Comparison of ENCODE assay signal across 25 mouse cellular contexts in genomic region chr6:36911586-36911985, GRCm38 (mm10).
DNase-seq lines count a peak whose midpoint lies in the region; ATAC-seq and TF ChIP-seq lines count a peak whose summit lies in the region.
"Had no signal": no experiment of that assay in that cellular context is flagged by ENCODE, and none has a peak within 500 bp of the region (broad histone marks: within the 10 kb centered on the region; RNA-seq: fewer than 3 reads in every experiment).

No protein-coding gene starts in this region.

- WGBS in hindbrain, embryonic 13.5 days = 39% methylated on average over 6 of the region's 6 CpGs
- WGBS in hindbrain, embryonic 16.5 days = 33% methylated on average over 6 of the region's 6 CpGs
- 38% methylated on average over 6 of the region's 6 CpGs for WGBS in hindbrain, embryonic 15.5 days
- 37% methylated on average over 6 of the region's 6 CpGs for WGBS in hindbrain, postnatal 0 days

- DNase-seq in cerebellum, adult 9-10 months = peak; percentile 36
- DNase-seq in cerebellum, adult 8-10 months = no peak
- no peak for DNase-seq in hindbrain, postnatal 0 days (ENCODE audit: low spot score)
- DNase-seq in brain, embryonic 14.5 days (ENCODE audit: low read depth) = peak; percentile 50
- DNase-seq: adrenal gland, adult 8-10 months; adrenal gland, postnatal 14 days; adrenal gland, postnatal 36 days; B cell, adult 2 months; cerebellum, adult 11 months; cerebellum, adult 9-11 months; cerebellum, postnatal 36 days; embryo, embryonic 11 days had no signal

- H3K27me3 ChIP-seq in hindbrain, embryonic 13.5 days = no peaks in the 10 kb centered on the region
- no peaks in the 10 kb centered on the region for H3K27me3 ChIP-seq in hindbrain, embryonic 16.5 days (replicated peaks; ENCODE audit: control insufficient read depth, insufficient read depth, low read length)
- H3K27me3 ChIP-seq in hindbrain, embryonic 15.5 days = no peaks in the 10 kb centered on the region
- no peaks in the 10 kb centered on the region for H3K27me3 ChIP-seq in hindbrain, postnatal 0 days (ENCODE audit: insufficient read depth, low read length)
- H3K27me3 ChIP-seq: CH12.LX; embryonic facial prominence, embryonic 13.5 days; embryonic facial prominence, embryonic 15.5 days; forebrain, embryonic 13.5 days had no signal

- no peak overlapping the region for H3K4me2 ChIP-seq in hindbrain, embryonic 13.5 days
- H3K4me2 ChIP-seq in hindbrain, embryonic 16.5 days (ENCODE audit: low read length) = no peak overlapping the region
- no peak overlapping the region for H3K4me2 ChIP-seq in hindbrain, embryonic 15.5 days
- no peak overlapping the region for H3K4me2 ChIP-seq in hindbrain, postnatal 0 days (ENCODE audit: low read depth, low read length)
- H3K4me2 ChIP-seq: embryonic facial prominence, embryonic 13.5 days; embryonic facial prominence, embryonic 15.5 days; forebrain, embryonic 13.5 days had no signal

- no peaks in the 10 kb centered on the region for H3K9me3 ChIP-seq in hindbrain, embryonic 13.5 days
- no peaks in the 10 kb centered on the region for H3K9me3 ChIP-seq in hindbrain, embryonic 16.5 days (ENCODE audit: control insufficient read depth, low read length)
- H3K9me3 ChIP-seq in hindbrain, embryonic 15.5 days = no peaks in the 10 kb centered on the region
- H3K9me3 ChIP-seq in hindbrain, postnatal 0 days (ENCODE audit: low read length) = no peaks in the 10 kb centered on the region
- H3K9me3 ChIP-seq: embryonic facial prominence, embryonic 13.5 days; embryonic facial prominence, embryonic 15.5 days; forebrain, embryonic 13.5 days; G1E had no signal

- H3K27ac ChIP-seq in hindbrain, embryonic 13.5 days = peak overlapping the region; percentile 25; the same call in 1 of the 2 replicates
- H3K27ac ChIP-seq in hindbrain, embryonic 16.5 days (ENCODE audit: low read depth, low read length) = no peak overlapping the region
- H3K27ac ChIP-seq in hindbrain, embryonic 15.5 days (replicated peaks) = 0 out of 2 replicates have a peak overlapping the region, but pooled peaks have one; percentile 34
- H3K27ac ChIP-seq in hindbrain, postnatal 0 days = no peak overlapping the region
- H3K27ac ChIP-seq: embryonic facial prominence, embryonic 13.5 days; embryonic facial prominence, embryonic 15.5 days; forebrain, embryonic 13.5 days had no signal

- H3K4me1 ChIP-seq in hindbrain, embryonic 13.5 days (replicated peaks) = no peaks in the 10 kb centered on the region
- H3K4me1 ChIP-seq in hindbrain, embryonic 16.5 days (ENCODE audit: control insufficient read depth, insufficient read depth, low read depth, low read length) = no peaks in the 10 kb centered on the region
- no peaks in the 10 kb centered on the region for H3K4me1 ChIP-seq in hindbrain, embryonic 15.5 days (replicated peaks)
- no peaks in the 10 kb centered on the region for H3K4me1 ChIP-seq in hindbrain, postnatal 0 days (ENCODE audit: insufficient read depth, low read length)
- H3K4me1 ChIP-seq: embryonic facial prominence, embryonic 13.5 days; embryonic facial prominence, embryonic 15.5 days had no signal

- no peak overlapping the region for H3K4me3 ChIP-seq in hindbrain, embryonic 13.5 days
- no peak overlapping the region for H3K4me3 ChIP-seq in hindbrain, embryonic 16.5 days (ENCODE audit: low read length)
- H3K4me3 ChIP-seq in hindbrain, embryonic 15.5 days = no peak overlapping the region
- no peak overlapping the region for H3K4me3 ChIP-seq in hindbrain, postnatal 0 days (ENCODE audit: low read length)
- H3K4me3 ChIP-seq: embryonic facial prominence, embryonic 13.5 days; embryonic facial prominence, embryonic 15.5 days; erythroblast, embryonic 14.5 days; forebrain, embryonic 13.5 days had no signal

- no peak for TF ChIP-seq POLR2A in brain, embryonic 14.5 days (IDR thresholded peaks at IDR 0.05; ENCODE audit: borderline replicate concordance, extremely low read depth, insufficient read depth, insufficient read length, poor library complexity, severe bottlenecking)

- TF ChIP-seq CTCF in hindbrain, postnatal 0 days (IDR thresholded peaks at IDR 0.05; ENCODE audit: low read depth) = no peak
- TF ChIP-seq CTCF in brain, embryonic 14.5 days (IDR thresholded peaks at IDR 0.05; ENCODE audit: borderline replicate concordance, extremely low read depth, insufficient read depth, insufficient read length) = no peak

- no peak overlapping the region for H3K9ac ChIP-seq in hindbrain, embryonic 13.5 days
- no peak overlapping the region for H3K9ac ChIP-seq in hindbrain, embryonic 16.5 days (ENCODE audit: low read depth, low read length)
- no peak overlapping the region for H3K9ac ChIP-seq in hindbrain, embryonic 15.5 days
- no peak overlapping the region for H3K9ac ChIP-seq in hindbrain, postnatal 0 days (replicated peaks; ENCODE audit: low read length)
- H3K9ac ChIP-seq: embryonic facial prominence, embryonic 13.5 days; embryonic facial prominence, embryonic 15.5 days; forebrain, embryonic 13.5 days had no signal

- ATAC-seq in hindbrain, embryonic 13.5 days (ENCODE audit: low FRiP score) = no peak
- no peak for ATAC-seq in hindbrain, embryonic 16.5 days
- no peak for ATAC-seq in hindbrain, embryonic 15.5 days (ENCODE audit: low FRiP score, low read depth)
- ATAC-seq in hindbrain, postnatal 0 days = no peak
- ATAC-seq: activated CD4-positive, CD25-positive, alpha-beta regulatory T cell, adult 4 months; CD4-positive, CD25-positive, alpha-beta regulatory T cell, adult 4 months; forebrain, embryonic 13.5 days; forebrain, embryonic 16.5 days; Patski had no signal

- H3K36me3 ChIP-seq in hindbrain, embryonic 13.5 days = no peaks in the 10 kb centered on the region
- H3K36me3 ChIP-seq in hindbrain, embryonic 16.5 days (ENCODE audit: control insufficient read depth, insufficient read depth, low read length) = no peaks in the 10 kb centered on the region
- no peaks in the 10 kb centered on the region for H3K36me3 ChIP-seq in hindbrain, embryonic 15.5 days
- H3K36me3 ChIP-seq in hindbrain, postnatal 0 days (ENCODE audit: insufficient read depth, low read length) = no peaks in the 10 kb centered on the region
- H3K36me3 ChIP-seq: embryonic facial prominence, embryonic 13.5 days; embryonic facial prominence, embryonic 15.5 days; G1E had no signal

Comparison
In these comparisons a context has a peak if more than half of its experiments do, and no peak if none do; other contexts are left out.
1. DNase-seq: peak in cerebellum, adult 9-10 months (single experiment) and brain, embryonic 14.5 days (single experiment); none in cerebellum, adult 8-10 months (single experiment) and hindbrain, postnatal 0 days (single experiment).
2. H3K27ac ChIP-seq: peak in hindbrain, embryonic 13.5 days (single experiment) and hindbrain, embryonic 15.5 days (single experiment); none in hindbrain, embryonic 16.5 days (single experiment) and hindbrain, postnatal 0 days (single experiment).